Comparison of ENCODE assay signal across 8 mouse cellular contexts in genomic region chr9:22069881-22070553, GRCm38 (mm10). TPM values are rescaled to one million over a fixed set of nuclear protein-coding genes. Genes with fewer than 3 reads are reported as not detected.
A peak's percentile ranks its signal among the peaks of the same experiment; 100 is the strongest.
DNase-seq lines count a peak whose midpoint lies in the region; ATAC-seq and TF ChIP-seq lines count a peak whose summit lies in the region.

No protein-coding gene starts in this region.

- peak; percentile 16 for ATAC-seq in kidney, embryonic 16.5 days (ENCODE audit: low FRiP score, low TSS enrichment)
- ATAC-seq in embryonic facial prominence, embryonic 11.5 days (replicated peaks; ENCODE audit: insufficient number of reproducible peaks, low FRiP score, low TSS enrichment, low read depth), result peak; percentile 10; the same call in 1 of the 2 replicates
- peak; percentile 8; the same call in 1 of the 2 replicates for ATAC-seq in hindbrain, postnatal 0 days
- ATAC-seq in neural tube, embryonic 12.5 days (ENCODE audit: low FRiP score, low read depth), result peak; percentile 5

- DNase-seq in kidney, postnatal 4 days, result no peak
- no peak for DNase-seq in embryonic facial prominence, embryonic 11.5 days (ENCODE audit: low spot score)
- no peak for DNase-seq in hindbrain, postnatal 0 days (ENCODE audit: low spot score)
- DNase-seq in adipocyte (ENCODE audit: low spot score), result no peak
- DNase-seq in thymus, postnatal 10 days (ENCODE audit: low spot score in 2 of 2), result no peak
- no peak for DNase-seq in adrenal gland, adult 8-10 months

- H3K27me3 ChIP-seq in kidney, embryonic 16.5 days (ENCODE audit: insufficient read depth, low read length), result no peaks in the 10 kb centered on the region
- H3K27me3 ChIP-seq in embryonic facial prominence, embryonic 11.5 days (ENCODE audit: control insufficient read depth, insufficient read depth, low read length), result no peaks in the 10 kb centered on the region
- H3K27me3 ChIP-seq in hindbrain, postnatal 0 days (ENCODE audit: insufficient read depth, low read length), result no peaks in the 10 kb centered on the region
- no peaks in the 10 kb centered on the region for H3K27me3 ChIP-seq in neural tube, embryonic 12.5 days (replicated peaks)

- peak overlapping the region; percentile 25; the same call in 1 of the 2 replicates for H3K27ac ChIP-seq in kidney, embryonic 16.5 days (ENCODE audit: low read length)
- no peak overlapping the region for H3K27ac ChIP-seq in embryonic facial prominence, embryonic 11.5 days (replicated peaks; ENCODE audit: low read depth, low read length)
- peak overlapping the region; percentile 98 for H3K27ac ChIP-seq in hindbrain, postnatal 0 days
- no peak overlapping the region for H3K27ac ChIP-seq in neural tube, embryonic 12.5 days

- peak overlapping the region; percentile 45 for H3K9ac ChIP-seq in kidney, embryonic 16.5 days (replicated peaks; ENCODE audit: low read length)
- H3K9ac ChIP-seq in embryonic facial prominence, embryonic 11.5 days (replicated peaks; ENCODE audit: low read length), result peak overlapping the region; percentile 39
- peak overlapping the region; percentile 92 for H3K9ac ChIP-seq in hindbrain, postnatal 0 days (replicated peaks; ENCODE audit: low read length)
- 0 out of 2 replicates have a peak overlapping the region, but pooled peaks have one; percentile 70 for H3K9ac ChIP-seq in neural tube, embryonic 12.5 days

- H3K9me3 ChIP-seq in kidney, embryonic 16.5 days (ENCODE audit: low read length), result no peaks in the 10 kb centered on the region
- no peaks in the 10 kb centered on the region for H3K9me3 ChIP-seq in embryonic facial prominence, embryonic 11.5 days (replicated peaks; ENCODE audit: control insufficient read depth, low read length)
- H3K9me3 ChIP-seq in hindbrain, postnatal 0 days (ENCODE audit: low read length), result no peaks in the 10 kb centered on the region
- H3K9me3 ChIP-seq in neural tube, embryonic 12.5 days, result no peaks in the 10 kb centered on the region

- peaks cover 34% of the 10 kb centered on the region for H3K36me3 ChIP-seq in kidney, embryonic 16.5 days (ENCODE audit: insufficient read depth, low read length)
- peaks cover 2% of the 10 kb centered on the region for H3K36me3 ChIP-seq in embryonic facial prominence, embryonic 11.5 days (replicated peaks; ENCODE audit: control insufficient read depth, insufficient read depth, low read depth, low read length)
- peaks cover 29% of the 10 kb centered on the region for H3K36me3 ChIP-seq in hindbrain, postnatal 0 days (ENCODE audit: insufficient read depth, low read length)
- peaks cover 44% of the 10 kb centered on the region for H3K36me3 ChIP-seq in neural tube, embryonic 12.5 days

- H3K4me1 ChIP-seq in kidney, embryonic 16.5 days (ENCODE audit: insufficient read depth, low read length), result peaks cover 6% of the 10 kb centered on the region
- no peaks in the 10 kb centered on the region for H3K4me1 ChIP-seq in embryonic facial prominence, embryonic 11.5 days (ENCODE audit: control insufficient read depth, insufficient read depth, low read length)
- peaks cover 5% of the 10 kb centered on the region for H3K4me1 ChIP-seq in hindbrain, postnatal 0 days (ENCODE audit: insufficient read depth, low read length)
- H3K4me1 ChIP-seq in neural tube, embryonic 12.5 days, result peaks cover 10% of the 10 kb centered on the region

- no peak for TF ChIP-seq CTCF in hindbrain, postnatal 0 days (IDR thresholded peaks at IDR 0.05; ENCODE audit: low read depth)

- WGBS in kidney, embryonic 16.5 days, result 59% methylated on average over 4 of the region's 4 CpGs
- WGBS in embryonic facial prominence, embryonic 11.5 days, result 69% methylated on average over 4 of the region's 4 CpGs
- whole genome bisulfite sequencing in hindbrain, postnatal 0 days, result 62% methylated on average over 4 of the region's 4 CpGs
- 70% methylated on average over 4 of the region's 4 CpGs for WGBS in neural tube, embryonic 12.5 days

- peak overlapping the region; percentile 80 for H3K4me3 ChIP-seq in kidney, embryonic 16.5 days (ENCODE audit: low read length)
- H3K4me3 ChIP-seq in embryonic facial prominence, embryonic 11.5 days (ENCODE audit: low read depth, low read length), result peak overlapping the region; percentile 64
- H3K4me3 ChIP-seq in hindbrain, postnatal 0 days (ENCODE audit: low read length), result peak overlapping the region; percentile 90
- H3K4me3 ChIP-seq in neural tube, embryonic 12.5 days, result peak overlapping the region; percentile 74

- peak overlapping the region; percentile 64 for H3K4me2 ChIP-seq in kidney, embryonic 16.5 days (replicated peaks; ENCODE audit: low read depth, low read length)
- H3K4me2 ChIP-seq in embryonic facial prominence, embryonic 11.5 days (ENCODE audit: low read depth, low read length), result peak overlapping the region; percentile 32
- peak overlapping the region; percentile 66 for H3K4me2 ChIP-seq in hindbrain, postnatal 0 days (ENCODE audit: low read depth, low read length)
- peak overlapping the region; percentile 63 for H3K4me2 ChIP-seq in neural tube, embryonic 12.5 days (replicated peaks)

RNA-seq across cellular contexts. Expression of gene Gm49318, which starts 1.0 kb away (rescaled TPM):
- not detected in 2 replicates for polyA plus RNA-seq in kidney, embryonic 16.5 days (2015; fragmentation: Nextera tagmentation; extraction: Ambion mirVana)
- polyA plus RNA-seq in embryonic facial prominence, embryonic 11.5 days (2014; fragmentation: Nextera tagmentation; extraction: Ambion mirVana), result not detected in 2 replicates
- total RNA-seq in hindbrain, postnatal 0 days (2014; rRNA removed), result not detected in 2 replicates
- polyA plus RNA-seq in hindbrain, postnatal 0 days (2015; fragmentation: Nextera tagmentation; extraction: Ambion mirVana), result not detected in 2 replicates
- not detected in 2 replicates for polyA plus RNA-seq in neural tube, embryonic 12.5 days (2016; fragmentation: Nextera tagmentation; extraction: Ambion mirVana)
- total RNA-seq in adrenal gland, adult 8-10 months (2022), result under 1 TPM in 1 of 4 experiments, not detected in 3; 0.73 TPM

RNA-seq across cellular contexts. Expression of gene Zfp653, which starts 1.2 kb away (rescaled TPM):
- 11.6 and 14.2 TPM in 2 replicates for polyA plus RNA-seq in kidney, embryonic 16.5 days (2015; fragmentation: Nextera tagmentation; extraction: Ambion mirVana)
- polyA plus RNA-seq in embryonic facial prominence, embryonic 11.5 days (2014; fragmentation: Nextera tagmentation; extraction: Ambion mirVana), result 5.5 and 7.1 TPM in 2 replicates
- 28.8 and 30.0 TPM in 2 replicates for total RNA-seq in hindbrain, postnatal 0 days (2014; rRNA removed)
- 12.8 and 13.2 TPM in 2 replicates for polyA plus RNA-seq in hindbrain, postnatal 0 days (2015; fragmentation: Nextera tagmentation; extraction: Ambion mirVana)
- 19.6 and 20.7 TPM in 2 replicates for polyA plus RNA-seq in neural tube, embryonic 12.5 days (2016; fragmentation: Nextera tagmentation; extraction: Ambion mirVana)
- 10 to 100 TPM in 3 of 4 experiments, 1 to 10 TPM in 1; 6.9 to 15.6 (median 12.3) TPM for total RNA-seq in adrenal gland, adult 8-10 months (2022)

RNA-seq across cellular contexts. Expression of gene Ecsit, which starts 15.2 kb away (rescaled TPM):
- polyA plus RNA-seq in kidney, embryonic 16.5 days (2015; fragmentation: Nextera tagmentation; extraction: Ambion mirVana), result 54.4 and 62.7 TPM in 2 replicates
- polyA plus RNA-seq in embryonic facial prominence, embryonic 11.5 days (2014; fragmentation: Nextera tagmentation; extraction: Ambion mirVana), result 25.2 and 26.6 TPM in 2 replicates
- 59.9 and 68.8 TPM in 2 replicates for total RNA-seq in hindbrain, postnatal 0 days (2014; rRNA removed)
- 51.0 and 56.0 TPM in 2 replicates for polyA plus RNA-seq in hindbrain, postnatal 0 days (2015; fragmentation: Nextera tagmentation; extraction: Ambion mirVana)
- polyA plus RNA-seq in neural tube, embryonic 12.5 days (2016; fragmentation: Nextera tagmentation; extraction: Ambion mirVana), result 46.7 and 47.3 TPM in 2 replicates
- 10 to 100 TPM; 41.2 to 50.4 (median 48.9) TPM for total RNA-seq in adrenal gland, adult 8-10 months (2022)

RNA-seq across cellular contexts. Expression of gene Elavl3, which starts 18.2 kb away (rescaled TPM):
- polyA plus RNA-seq in kidney, embryonic 16.5 days (2015; fragmentation: Nextera tagmentation; extraction: Ambion mirVana), result 0.10 and 0.37 TPM in 2 replicates
- 11.2 and 13.7 TPM in 2 replicates for polyA plus RNA-seq in embryonic facial prominence, embryonic 11.5 days (2014; fragmentation: Nextera tagmentation; extraction: Ambion mirVana)
- 192 and 204 TPM in 2 replicates for total RNA-seq in hindbrain, postnatal 0 days (2014; rRNA removed)
- polyA plus RNA-seq in hindbrain, postnatal 0 days (2015; fragmentation: Nextera tagmentation; extraction: Ambion mirVana), result 69.9 and 71.7 TPM in 2 replicates
- polyA plus RNA-seq in neural tube, embryonic 12.5 days (2016; fragmentation: Nextera tagmentation; extraction: Ambion mirVana), result 73.5 and 77.9 TPM in 2 replicates
- 1 to 10 TPM; 1.8 to 4.6 (median 2.9) TPM for total RNA-seq in adrenal gland, adult 8-10 months (2022)

RNA-seq across cellular contexts. Expression of gene Cnn1, which starts 29.0 kb away (rescaled TPM):
- polyA plus RNA-seq in kidney, embryonic 16.5 days (2015; fragmentation: Nextera tagmentation; extraction: Ambion mirVana), result 13.3 and 49.9 TPM in 2 replicates
- polyA plus RNA-seq in embryonic facial prominence, embryonic 11.5 days (2014; fragmentation: Nextera tagmentation; extraction: Ambion mirVana), result 1.4 and 4.0 TPM in 2 replicates
- total RNA-seq in hindbrain, postnatal 0 days (2014; rRNA removed), result 0.40 and 0.52 TPM in 2 replicates
- 0.66 and 1.1 TPM in 2 replicates for polyA plus RNA-seq in hindbrain, postnatal 0 days (2015; fragmentation: Nextera tagmentation; extraction: Ambion mirVana)
- polyA plus RNA-seq in neural tube, embryonic 12.5 days (2016; fragmentation: Nextera tagmentation; extraction: Ambion mirVana), result 0.39 and 1.4 TPM in 2 replicates
- 1 to 10 TPM in 3 of 4 experiments, under 1 TPM in 1; 0.89 to 2.8 (median 1.2) TPM for total RNA-seq in adrenal gland, adult 8-10 months (2022)

Comparison
In these comparisons a context has a peak if more than half of its experiments do, and no peak if none do; other contexts are left out.
1. H3K27ac ChIP-seq: peak in kidney, embryonic 16.5 days (single experiment) and hindbrain, postnatal 0 days (single experiment); none in embryonic facial prominence, embryonic 11.5 days (single experiment) and neural tube, embryonic 12.5 days (single experiment).
2. H3K9ac ChIP-seq: peak in every context shown above with its lines; median percentile 92 in hindbrain, postnatal 0 days; 70 in neural tube, embryonic 12.5 days; 45 in kidney, embryonic 16.5 days; 39 in embryonic facial prominence, embryonic 11.5 days.
3. Peak in every context shown above with its lines, with median percentiles within 50 percentile points of each other: ATAC-seq, H3K4me2 ChIP-seq and H3K4me3 ChIP-seq.